Mouse (Mus musculus) gastrocnemius, postnatal 4 days (tissue): ENCODE results near the gene Nudt2. TPM values are rescaled to one million over a fixed set of nuclear protein-coding genes. Genes with fewer than 3 reads are reported as not detected.

Experiments used
- DNase-seq, 2 experiments: peaks; one replicate each; pipeline ENCODE4 v3.0.0; 2021 to 2022; ENCODE audit warnings: low spot score in 2 of 2, mixed read lengths in 2 of 2
- total RNA-seq, 2 experiments: library from RNA; stranded (reverse); gene quantifications; 2 replicates each; pipeline ENCODE4 v1.2.3; 2021

The Nudt2 gene
- total RNA-seq, 2 experiments from 2014 or later: 29.3 to 30.2 TPM

DNA sequence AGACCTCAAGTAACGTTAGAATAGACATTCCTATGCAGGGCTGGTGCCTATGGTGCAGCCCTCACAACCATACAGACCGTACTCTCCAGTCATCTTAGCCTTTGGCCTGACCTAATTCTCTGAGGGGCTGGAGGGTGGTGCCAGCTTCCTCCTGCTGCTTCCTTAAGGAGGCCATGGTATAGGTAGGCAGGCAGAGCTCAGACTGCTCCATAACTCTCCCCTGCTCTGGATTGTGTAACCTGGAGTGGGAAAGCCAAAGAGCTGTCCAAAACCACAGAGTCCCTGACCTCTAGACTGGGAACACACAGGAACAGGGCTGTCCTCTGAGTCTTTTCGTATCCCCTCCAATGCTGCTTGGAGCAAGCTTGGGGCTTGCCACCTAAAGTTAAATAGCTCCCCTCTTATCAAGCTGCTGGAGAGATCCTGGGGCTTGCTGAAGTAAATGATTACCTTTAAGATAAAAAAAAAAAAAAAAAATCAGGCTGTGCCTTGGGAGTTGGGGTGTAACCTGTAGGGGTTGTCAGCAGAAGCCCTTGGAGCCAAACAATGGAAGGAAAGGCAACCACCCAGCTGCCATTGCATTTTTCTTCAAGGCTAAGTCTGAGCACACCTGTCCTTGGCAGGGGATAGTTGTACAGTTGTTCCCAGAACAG is 28.6 kb downstream of the Nudt2 start:
- DNase-seq: no peak

DNA sequence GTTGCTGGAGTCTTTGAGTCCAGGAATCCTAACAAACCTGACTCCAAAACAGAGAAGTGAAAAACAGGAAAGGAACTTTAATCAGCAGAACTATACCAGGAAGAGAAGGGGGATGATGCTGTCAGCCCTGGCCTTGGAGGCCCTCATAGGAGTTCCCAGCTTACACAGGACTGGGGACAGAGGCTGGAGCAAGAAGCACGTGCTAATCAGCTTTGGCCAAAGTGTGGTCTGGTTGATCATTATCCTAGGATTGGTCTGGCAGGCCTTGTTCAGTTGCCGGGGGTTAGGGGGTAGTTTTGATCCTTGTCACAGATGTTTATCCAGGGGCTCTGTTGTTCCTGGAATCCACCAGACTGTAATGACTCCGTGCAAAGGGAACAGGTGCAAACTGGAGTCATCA is 29.4 kb downstream of the Nudt2 start:
- no peak for DNase-seq

DNA sequence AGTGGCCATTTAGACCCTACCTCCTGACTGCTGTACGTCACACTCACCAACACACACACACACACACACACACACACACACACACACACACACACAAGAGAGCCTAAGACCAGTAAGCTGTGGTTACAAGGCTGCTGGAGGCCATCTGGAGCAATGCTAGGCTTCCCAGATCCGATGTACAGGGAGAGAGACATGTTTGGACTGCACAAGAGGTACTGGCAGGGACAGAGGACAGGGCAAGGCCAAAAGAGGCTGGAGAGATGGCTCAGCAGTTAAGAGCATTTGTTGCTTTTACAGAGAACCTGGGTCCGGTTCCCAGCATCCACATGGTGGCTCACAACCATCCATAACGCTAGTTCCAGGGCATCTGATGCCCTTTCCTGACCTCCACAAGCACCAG is 30.1 kb downstream of the Nudt2 start:
- DNase-seq: no peak

DNA sequence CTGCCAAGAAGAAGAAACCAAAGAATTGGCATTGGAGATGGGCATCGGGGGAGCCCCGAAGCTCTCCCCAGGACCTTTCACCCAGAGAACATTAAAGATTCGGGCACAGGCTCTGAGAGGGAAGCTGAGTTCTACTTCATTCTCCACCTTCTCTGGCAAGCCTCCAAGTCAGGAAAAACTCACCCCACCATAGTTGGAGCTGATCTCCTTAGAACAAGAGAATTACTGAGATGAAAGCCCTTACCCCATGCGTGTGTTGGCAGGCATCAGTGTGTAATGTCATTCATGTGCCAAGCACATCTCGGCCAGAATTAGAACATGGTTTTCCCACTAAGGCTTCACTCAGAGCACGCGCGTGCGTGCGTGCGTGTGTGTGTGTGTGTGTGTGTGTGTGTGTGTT is 30.9 kb downstream of the Nudt2 start:
- DNase-seq: no peak

DNA sequence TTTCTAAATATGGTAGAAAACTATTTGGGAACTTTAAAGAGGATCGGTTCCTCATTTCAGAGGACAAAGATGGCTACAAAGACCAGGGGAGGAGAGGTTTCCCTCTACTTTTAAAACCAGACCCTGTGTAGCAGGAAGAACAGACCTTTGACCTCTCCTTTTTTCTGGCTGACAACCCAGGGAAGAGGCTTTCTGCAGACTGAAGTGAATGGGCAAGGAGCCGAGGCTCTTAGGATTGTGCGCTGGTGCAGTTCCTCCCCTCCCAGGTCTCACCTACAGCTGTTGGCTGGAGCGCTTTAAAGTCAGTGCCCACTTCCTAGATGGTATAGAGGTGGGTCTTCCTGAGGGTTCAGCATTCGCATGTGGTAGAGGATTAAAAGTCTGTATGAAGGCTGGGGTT is 32.1 kb downstream of the Nudt2 start:
- DNase-seq: no peak

DNA sequence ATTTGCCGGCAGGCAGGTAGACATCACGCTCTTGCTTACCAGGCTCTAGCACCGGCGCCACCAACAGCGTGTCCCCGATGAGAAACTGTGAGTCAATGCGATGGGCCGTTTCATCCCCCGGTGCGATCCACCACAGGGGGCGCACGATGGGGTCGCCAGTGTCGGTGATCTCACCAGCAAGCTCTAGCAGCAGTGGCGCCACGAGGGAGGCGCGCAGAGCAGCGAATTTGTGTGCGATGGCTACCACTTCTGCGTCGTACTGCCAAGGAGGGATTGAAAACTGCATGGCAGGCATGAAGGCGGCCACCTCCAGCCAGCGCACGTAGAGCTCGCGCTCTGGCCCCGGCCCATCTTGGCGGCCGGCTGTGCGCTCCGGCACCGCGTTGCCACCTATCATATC is 32.6 kb downstream of the Nudt2 start:
- no peak for DNase-seq

DNA sequence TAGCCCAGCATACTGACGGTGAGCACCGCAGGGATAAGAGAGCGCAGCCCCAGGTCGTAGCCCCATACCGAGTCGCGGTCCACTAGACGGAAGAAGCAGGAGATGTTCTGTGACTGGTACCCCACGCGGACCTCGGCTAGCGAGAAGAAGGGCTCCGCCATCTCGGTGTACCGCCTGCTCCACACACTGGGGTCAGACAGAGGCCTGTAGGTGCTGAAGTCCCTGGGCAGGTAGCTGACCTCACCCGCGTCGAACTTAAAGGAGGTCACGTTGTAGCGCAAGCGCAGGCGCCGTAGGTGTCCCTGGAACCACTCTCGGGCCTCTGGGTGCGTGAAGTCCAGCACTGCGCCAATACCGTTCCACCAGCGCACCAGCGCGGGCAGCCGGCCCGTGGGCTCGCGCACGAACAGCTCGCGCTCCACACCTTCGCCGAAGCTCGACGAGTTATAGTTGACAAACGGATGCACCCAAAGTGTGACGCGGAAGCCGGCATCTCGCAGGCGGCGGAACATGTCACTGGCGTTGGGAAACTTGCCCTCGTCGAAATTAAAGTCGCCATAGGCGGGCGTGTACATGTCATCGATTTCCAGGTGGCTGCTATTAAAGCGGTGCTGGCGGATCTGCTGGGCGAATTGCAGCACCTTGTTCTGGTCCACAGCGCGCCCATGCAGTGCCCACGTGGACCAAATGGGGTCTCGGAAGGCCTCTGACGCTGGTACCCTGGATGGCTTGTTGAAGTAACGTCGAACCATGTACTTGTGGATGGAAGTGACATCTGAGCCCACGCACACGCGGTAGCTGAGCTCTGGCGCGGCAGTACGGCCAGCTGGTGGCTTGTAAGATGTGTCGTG is 33.3 kb downstream of the Nudt2 start:
- no peak for DNase-seq

DNA sequence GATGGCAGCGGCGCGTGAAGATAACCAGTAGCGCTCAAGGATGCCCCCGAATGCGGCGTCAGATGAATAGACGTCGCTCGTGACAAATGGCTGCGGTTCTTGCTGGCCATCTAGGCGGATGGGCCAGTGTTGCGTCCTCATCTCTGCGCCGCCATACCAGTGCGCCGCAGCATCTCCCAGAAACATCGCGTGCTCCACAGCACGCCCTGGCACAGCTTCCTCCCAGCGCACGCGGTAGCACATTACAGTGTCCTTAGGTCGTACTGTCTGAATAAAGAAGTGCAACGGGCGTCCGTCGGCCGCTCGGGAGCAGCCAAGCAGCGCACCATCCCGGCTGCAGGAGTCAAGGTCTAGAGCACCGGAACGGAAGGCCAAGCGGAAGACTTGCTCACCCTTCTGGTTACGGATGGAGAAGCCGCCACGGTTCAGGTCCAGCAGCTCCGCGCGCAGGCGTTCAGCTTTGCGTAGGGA is 34.0 kb downstream of the Nudt2 start:
- DNase-seq: no peak

DNA sequence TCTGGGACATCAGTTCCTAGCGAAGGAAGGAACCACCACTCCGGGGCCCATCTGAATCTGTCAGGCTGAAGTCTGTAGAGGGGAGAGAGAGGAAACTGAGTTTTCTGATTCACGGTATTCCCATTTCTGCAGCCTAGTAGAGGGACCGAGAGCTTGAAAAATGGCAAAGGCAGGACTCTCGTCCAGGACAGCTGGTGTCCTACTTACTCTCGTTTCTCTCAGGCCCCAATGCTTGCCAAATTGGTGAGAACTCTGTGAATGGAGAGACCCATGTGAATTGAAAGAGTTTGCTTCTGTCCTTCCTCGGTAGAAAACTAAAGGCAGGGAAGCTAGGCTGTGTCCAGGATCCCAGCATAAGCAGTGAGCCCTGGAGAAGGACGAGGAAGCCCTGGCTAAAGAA is 34.7 kb downstream of the Nudt2 start:
- no peak for DNase-seq

DNA sequence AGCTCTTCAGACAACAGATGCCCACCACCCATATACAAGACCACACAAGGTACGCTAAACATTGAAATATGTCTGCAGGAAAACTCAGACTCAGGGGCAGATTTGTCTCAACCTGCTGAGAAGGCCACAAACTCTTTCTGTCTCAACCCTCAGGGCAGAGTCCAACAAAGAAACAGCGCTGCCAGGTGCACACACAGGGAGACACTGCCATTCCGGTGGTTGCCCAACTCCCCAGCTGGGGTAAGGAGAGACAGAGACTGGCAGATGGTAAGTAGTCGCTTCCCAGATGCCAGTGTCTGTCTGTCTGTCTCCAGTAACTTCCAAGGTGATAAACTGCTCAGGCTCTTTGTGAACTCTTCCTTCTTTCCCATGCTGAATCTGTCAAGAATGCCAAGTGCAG is 35.8 kb downstream of the Nudt2 start:
- no peak for DNase-seq

DNA sequence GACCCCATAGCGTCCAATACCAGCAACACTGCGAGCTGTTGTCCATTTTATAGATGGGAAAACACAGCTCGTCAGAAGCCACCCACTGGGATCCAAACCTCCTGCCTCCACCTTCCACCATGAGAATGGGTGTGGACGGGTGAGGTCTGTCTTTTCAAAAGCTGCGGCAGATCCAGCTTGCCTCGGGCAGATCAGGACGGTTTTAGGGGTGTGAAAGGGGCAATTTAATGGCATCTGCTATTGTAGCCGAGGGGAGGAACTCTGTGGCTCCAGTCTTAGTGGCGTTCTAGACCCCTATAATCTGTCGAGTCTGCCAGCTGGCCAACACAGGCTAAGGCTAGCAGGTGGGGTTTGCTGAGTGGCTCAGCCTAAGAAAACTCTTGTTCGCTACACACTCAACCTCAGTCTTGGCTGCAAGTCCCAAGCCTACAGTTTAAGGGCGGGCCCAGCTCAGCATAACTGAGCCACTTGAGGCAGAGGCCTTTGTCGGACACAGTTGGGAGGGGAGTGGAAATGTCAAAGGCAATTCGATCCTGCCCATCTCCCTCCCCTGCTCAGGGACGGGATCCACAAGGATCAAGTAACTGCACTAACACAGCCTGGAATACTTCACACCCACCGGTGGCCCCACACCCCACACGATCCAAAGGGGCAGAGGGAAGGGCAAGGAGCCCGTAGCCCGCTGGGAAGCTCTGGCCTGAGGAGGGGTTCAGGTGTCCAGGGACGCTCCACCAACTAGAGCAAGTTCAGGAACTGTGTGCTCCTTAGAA is 37.4 kb downstream of the Nudt2 start:
- peak in 1 of 2 experiments; percentile 50 for DNase-seq

DNA sequence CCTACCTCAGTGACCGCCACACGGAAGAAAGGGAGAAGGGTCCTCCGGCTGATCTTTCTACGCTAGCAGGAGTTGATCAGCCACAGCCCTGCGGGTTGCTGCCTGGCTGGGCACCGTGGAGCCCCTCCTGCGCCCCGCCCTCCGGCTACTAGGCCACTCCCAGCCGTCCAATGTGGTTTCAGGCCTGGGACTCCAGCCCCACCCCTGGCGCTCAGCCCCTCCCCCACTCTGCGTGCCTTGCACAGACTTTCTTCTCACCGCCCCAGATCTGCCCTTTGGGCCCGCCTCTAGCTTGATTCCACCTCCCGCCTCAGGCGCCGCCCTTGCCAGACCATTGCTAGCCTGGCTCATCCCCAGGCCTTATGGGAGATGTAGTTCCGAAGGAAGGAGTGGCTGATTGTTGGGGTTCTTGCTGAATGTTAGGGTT is 38.0 kb downstream of the Nudt2 start, which contains the start of gene AI464131:
Gene AI464131, minus strand, starts transcription at position 91 of the 427 bp plus-strand sequence.
- DNase-seq: peak; percentile 99

DNA sequence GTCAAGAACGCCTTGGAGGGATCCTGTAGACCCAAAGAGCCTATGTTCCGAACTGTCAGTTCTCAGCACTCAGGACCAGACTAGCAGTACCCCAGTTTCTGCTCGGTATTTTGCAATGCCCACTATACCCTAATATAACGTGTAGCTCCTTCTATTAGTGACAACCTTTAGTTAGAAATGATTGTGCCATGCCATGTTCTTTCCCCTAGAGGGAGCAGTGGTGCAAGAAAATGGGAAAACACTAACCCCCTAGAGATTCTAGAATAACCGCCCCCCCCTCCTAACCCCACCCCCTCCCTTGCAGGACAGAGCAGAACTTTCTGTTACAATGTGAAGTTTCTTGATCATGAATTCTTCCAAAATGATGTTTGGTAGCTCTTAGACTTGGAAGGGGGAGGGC is 39.4 kb downstream of the Nudt2 start:
- no peak for DNase-seq

DNA sequence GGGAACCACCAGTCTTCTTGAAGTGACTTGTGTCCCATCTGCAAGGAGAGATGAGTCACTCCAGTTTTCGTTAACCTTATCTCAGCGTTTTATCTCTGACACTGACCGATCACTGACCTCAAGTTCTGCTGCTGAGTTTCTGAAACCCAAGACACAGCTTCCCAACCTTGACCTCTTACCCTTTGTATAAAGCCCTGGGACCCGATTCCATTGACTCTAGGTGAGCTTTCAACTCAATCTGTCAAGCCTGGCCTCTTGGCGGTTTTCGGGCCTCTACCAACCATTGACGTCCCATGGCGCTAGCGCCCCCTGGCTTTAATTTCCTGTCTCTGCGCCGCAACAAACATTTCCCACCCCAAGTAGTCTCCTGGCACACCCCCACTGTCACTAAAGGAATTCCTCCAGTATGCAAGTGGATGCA is 40.2 kb downstream of the Nudt2 start:
- DNase-seq: no peak

DNA sequence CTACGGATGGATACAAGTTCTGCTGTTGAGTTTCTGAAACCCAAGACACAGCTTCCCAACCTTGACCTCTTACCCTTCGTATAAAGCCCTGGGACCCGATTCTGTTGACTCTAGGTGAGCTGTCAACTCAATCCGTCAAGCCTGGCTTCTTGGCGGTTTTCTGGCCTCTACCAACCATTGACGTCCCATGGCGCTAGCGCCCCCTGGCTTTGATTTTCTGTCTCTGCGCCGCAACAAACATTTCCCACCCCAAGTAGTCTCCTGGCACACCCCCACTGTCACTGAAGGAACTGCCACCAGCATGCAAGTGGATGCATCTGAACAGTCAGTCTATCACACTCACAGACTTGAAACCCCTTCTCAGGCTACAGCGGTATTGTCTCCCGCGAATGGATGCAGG is 41.2 kb downstream of the Nudt2 start:
- DNase-seq: peak in 1 of 2 experiments; percentile 72

DNA sequence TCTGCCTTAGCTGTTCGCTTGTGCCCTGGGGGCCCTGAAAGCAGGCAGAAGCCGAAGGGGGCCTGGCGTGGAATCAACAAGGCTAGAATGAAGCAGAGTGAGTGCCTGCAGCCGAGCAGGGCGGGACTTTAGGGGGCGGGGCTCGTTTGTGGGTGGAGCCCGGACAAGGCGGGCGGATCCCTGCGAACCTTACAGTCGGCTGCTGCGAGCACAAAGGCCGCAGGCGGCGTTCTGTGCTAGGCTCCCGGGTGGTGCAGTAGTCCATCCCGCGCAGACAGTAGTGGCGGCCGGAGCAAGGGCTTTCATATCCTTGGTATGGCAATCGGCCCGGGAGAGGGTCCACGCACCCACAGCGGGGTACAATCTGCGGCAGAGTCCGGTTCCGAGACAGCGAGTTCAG is 42.0 kb downstream of the Nudt2 start:
- DNase-seq: peak; percentile 64 to 86

DNA sequence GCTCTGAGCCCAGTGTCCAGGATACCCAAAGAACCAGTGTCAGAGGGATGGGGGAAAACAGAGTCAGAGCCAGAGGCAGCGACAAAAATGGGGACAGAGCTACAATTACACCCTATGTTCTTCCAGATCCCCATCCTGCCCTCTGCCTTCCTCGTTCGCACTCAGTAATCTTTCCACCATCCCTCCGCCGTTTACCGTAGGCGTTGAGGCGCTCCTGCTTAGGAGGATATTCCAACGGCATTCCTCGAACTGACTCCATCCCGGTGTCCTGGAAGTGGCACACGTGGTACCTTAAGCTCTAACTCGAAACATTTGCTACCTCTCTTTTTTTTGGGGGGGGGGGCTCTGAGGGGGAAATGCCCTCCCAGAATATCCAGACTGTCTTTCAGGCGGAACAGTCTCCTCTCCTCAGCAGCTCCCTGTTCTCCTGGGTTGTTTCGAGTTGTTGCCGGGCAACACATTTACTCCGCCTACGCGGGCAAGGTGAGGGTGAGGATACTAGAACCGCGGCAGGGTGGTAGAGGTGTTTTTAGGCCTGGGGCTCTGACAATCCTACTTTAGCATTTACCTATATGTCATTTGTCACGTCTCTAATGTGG is 42.5 kb downstream of the Nudt2 start:
- no peak for DNase-seq

DNA sequence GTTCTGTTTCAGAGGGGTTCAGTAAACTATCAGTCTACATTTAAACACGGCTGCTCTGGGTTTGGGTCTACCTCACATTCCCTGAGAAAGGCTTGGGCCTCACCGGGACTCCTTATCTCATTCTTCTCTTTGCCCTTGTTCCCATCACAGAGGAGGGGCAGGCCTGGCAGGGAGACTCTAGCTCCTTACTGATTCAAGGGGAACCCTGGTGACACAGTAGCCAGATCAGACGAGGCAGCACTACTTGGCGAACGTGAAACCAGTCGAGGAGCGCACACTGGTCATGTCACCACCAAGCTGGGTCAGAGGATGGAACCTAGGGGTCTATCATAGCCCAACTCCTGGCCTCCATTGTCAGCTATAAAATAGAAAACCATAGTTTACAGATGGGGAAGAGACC is 43.0 kb downstream of the Nudt2 start:
- no peak for DNase-seq

DNA sequence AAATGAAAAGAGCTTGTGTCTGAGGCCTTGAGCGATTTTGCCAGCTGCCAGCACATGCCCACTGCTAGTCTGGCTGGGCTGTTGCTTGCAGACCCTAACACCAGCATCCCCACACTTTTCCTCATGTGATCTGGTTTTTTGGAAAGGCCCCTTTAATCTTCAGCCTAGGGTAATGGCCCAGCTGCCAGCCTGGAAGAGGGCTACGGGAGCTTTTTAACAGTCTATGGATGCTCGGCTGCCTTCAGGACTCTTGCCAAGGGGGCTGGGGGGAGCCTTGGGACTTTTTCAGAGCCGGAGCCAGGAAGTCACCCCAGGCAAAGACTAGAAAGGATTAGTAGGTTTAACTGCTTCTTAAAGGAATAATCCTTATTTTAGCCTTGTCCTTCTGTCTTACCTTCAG is 48.4 kb downstream of the Nudt2 start:
- DNase-seq: no peak

DNA sequence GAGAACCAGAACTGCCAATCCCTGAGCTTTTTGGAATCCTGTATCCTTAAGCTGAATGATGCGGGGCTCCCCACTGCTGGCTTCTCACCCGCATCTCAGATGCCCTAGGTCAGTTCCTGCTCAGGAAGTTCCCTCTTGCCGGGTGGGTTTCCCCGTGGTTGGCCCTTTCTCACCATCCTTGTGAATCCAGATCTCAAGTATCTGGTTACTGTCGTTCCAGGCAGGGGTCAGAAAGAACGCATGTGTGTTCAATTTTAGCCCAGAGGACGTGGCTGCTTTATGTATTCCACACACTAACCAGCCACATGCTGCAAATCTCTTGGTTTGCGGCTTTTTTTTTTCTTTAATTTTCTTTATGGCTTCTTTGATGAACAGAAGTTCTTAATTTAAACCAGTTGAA is 48.8 kb downstream of the Nudt2 start:
- DNase-seq: no peak

DNA sequence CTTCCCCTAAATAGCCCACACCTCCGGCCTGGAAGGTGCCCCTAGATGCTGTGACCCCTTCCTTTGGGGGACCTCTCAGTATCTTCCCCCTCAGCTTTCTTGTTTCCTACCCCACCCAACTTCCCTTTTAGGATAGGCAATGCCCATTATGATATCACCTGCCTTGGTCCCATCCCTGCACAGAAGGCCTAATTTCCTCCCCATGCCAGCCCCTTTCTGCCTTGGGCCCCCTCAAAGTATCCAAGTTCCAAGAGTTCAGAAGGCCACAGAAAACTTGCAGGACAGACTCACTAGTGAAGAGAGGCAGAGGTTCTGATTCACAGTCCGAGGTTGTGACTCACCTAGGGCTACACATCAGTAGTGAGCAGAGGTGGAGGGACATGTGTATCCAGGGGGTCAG is 52.3 kb downstream of the Nudt2 start, which contains the start of gene 1110017D15Rik:
Gene 1110017D15Rik, minus strand, starts transcription at position 101 of the 400 bp plus-strand sequence.
- no peak for DNase-seq
